Mouse (Mus musculus) brain, embryonic 14.5 days (tissue): ENCODE results near the gene Kalrn. TPM values are rescaled to one million over a fixed set of nuclear protein-coding genes. Genes with fewer than 3 reads are reported as not detected.

Experiments
- DNase-seq: peaks from one replicate; pipeline ENCODE4 v3.0.0-alpha.2; 2011; ENCODE audit warnings: low read depth
- CTCF ChIP-seq: fragments of 200-500 bp; IDR thresholded peaks from 2 replicates; pipeline ENCODE4 v1.5.1; 2012; ENCODE audit warnings: inconsistent platforms, mild to moderate bottlenecking, moderate library complexity, borderline replicate concordance; ENCODE audit not compliant: insufficient read depth, insufficient read length; ENCODE audit errors: extremely low read depth
- POLR2A ChIP-seq: fragments of 200-500 bp; IDR thresholded peaks from 2 replicates; pipeline ENCODE4 v1.6.1; 2012; ENCODE audit warnings: mild to moderate bottlenecking, inconsistent platforms, borderline replicate concordance; ENCODE audit not compliant: poor library complexity, insufficient read depth, insufficient read length, severe bottlenecking; ENCODE audit errors: extremely low read depth
- polyA plus RNA-seq: library from polyadenylated mRNA; depleted of rRNA; stranded (reverse); fragments of >200 nt; gene quantifications from 2 replicates; pipeline ENCODE4 v1.2.3, GENCODE M21; 2012

Gene Kalrn
- polyA plus RNA-seq, 1 experiment: 52.2 TPM

GRCm38 (mm10) chr16:34061661-34062060 lies 511.7 kb downstream of the Kalrn start:
- TF ChIP-seq POLR2A: no peak
- no peak for TF ChIP-seq CTCF
- no peak for DNase-seq

DNA sequence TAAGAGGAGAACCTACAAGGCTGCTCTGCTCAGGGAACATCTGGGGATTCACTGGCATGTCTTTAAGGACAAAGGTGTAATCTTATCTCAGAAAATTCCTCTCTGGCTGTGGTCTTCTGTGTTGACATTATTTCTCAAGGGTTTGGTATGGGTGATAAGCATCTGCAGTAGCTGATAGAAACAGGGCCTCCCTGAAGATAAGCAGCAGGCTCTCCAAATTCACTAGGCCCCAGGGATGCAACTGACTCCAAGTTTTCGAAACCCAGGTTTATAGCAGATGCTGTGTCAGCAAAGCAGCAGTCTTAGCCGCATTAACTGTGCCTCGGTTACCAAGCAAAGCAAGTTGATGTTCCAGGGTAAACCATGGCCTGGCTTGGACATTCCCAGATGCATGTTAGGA lies 514.7 kb downstream of the Kalrn start:
- TF ChIP-seq POLR2A: no peak
- no peak for TF ChIP-seq CTCF
- no peak for DNase-seq

- no peak for TF ChIP-seq CTCF
- TF ChIP-seq POLR2A: no peak
Measured at GRCm38 (mm10) chr16:34057464-34057863, 515.9 kb downstream of the Kalrn start.

DNA sequence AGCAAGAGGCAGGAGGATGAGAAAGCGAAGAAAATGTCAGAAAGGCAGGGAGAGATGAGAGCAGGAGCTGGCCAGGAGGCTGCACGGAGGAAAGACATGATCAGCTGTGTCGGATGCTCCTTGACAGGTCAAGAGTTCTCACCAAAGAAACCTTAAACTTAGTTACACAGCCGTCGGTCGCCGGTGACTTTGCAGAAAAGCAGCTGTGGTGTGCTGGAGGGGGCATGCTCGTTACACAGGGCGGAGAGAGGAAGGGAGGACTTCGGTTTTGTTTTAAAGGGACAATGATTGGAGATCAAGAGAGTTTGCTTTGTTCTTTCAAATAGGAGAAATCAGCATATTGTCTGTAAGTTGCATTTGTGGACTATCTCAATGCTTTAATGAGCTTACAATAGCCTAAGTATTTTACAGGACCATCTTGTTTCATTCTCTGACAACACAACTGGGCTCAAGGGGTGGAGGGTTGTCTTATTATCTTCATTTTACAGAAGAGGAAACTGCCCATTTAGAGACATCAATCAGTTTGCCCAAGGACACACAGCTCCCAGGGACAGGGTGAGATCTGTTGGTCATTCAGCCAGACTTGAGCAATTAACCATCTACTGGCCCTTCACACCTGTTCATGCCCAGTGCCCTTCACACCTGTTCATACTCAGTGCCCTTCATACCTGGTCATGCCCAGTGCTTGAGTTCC lies 516.8 kb downstream of the Kalrn start:
- TF ChIP-seq POLR2A: no peak
- DNase-seq: no peak

More at GRCm38 (mm10) chr16:34057464-34057863, 515.9 kb downstream of the Kalrn start:
- no peak for DNase-seq

DNA sequence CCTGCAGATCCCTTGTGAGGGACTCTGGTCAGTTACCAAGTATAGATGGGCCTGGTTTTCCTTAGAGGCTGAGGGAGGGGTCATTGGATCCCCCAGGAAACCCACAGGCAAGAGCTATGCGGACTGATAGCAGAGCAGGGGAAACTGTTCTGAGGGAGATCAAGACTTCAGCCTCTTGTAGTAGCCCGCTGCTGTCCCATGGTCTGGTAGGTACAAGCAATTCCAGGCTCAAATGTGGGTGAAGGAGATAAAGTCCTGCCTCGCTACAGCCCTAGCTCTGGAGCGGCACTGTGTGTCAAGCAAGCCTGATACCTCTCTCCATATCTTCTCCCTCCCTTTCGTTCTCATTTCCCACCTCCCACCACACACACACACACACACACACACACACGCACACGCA lies 523.2 kb downstream of the Kalrn start:
- no peak for TF ChIP-seq CTCF
- no peak for DNase-seq

DNA sequence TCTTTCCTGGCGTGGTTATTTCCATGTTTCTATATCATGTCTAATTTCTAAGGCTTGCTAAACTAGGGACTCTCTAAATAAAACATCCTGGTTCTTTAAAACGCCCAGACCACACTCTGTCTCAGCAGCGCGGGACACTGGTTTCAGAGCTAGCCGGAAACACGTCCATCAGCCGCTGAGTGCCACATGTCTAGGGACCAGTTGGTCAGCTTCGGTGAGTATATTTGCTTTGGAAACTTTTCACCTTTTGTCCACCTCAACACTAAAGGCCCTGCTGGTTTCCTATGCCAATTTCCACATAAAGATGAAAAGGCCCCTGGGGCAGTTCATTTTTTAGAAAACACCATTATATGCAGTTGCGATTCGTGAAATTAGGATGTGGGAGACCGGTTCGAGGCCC lies 524.0 kb downstream of the Kalrn start:
- TF ChIP-seq CTCF: no peak
- DNase-seq: no peak

DNA sequence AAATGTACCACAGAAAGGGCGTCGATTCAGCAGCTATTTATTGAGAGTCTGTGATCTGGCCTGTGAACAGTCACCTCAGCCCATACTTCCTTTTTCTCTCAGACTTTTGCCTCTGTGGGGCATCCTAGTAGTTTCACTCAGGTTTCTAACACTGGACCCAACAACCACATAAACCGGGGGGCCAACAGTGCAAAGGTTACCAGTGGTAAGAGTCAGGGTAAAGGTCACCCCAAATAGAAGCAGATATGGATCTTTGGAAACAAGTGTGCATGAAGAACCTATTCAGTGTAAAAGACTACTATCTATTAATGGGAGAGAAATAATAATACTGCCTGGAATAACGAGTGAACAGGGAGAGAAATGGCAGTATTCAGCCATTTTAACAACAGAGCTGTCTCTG lies 525.1 kb downstream of the Kalrn start:
- DNase-seq: no peak
- TF ChIP-seq POLR2A: no peak

- no peak for DNase-seq
- no peak for TF ChIP-seq POLR2A
Measured at GRCm38 (mm10) chr16:34047543-34047942, 525.8 kb downstream of the Kalrn start.

- no peak for TF ChIP-seq CTCF
- TF ChIP-seq POLR2A: no peak
- no peak for DNase-seq
Measured at GRCm38 (mm10) chr16:34047006-34047360, 526.3 kb downstream of the Kalrn start.

- TF ChIP-seq CTCF: no peak
- no peak for TF ChIP-seq POLR2A
- DNase-seq: no peak
Measured at GRCm38 (mm10) chr16:34046268-34047005, 526.9 kb downstream of the Kalrn start.

GRCm38 (mm10) chr16:34044539-34044938 lies 528.8 kb downstream of the Kalrn start:
- TF ChIP-seq POLR2A (no peak), CTCF (no peak)
- no peak for DNase-seq

DNA sequence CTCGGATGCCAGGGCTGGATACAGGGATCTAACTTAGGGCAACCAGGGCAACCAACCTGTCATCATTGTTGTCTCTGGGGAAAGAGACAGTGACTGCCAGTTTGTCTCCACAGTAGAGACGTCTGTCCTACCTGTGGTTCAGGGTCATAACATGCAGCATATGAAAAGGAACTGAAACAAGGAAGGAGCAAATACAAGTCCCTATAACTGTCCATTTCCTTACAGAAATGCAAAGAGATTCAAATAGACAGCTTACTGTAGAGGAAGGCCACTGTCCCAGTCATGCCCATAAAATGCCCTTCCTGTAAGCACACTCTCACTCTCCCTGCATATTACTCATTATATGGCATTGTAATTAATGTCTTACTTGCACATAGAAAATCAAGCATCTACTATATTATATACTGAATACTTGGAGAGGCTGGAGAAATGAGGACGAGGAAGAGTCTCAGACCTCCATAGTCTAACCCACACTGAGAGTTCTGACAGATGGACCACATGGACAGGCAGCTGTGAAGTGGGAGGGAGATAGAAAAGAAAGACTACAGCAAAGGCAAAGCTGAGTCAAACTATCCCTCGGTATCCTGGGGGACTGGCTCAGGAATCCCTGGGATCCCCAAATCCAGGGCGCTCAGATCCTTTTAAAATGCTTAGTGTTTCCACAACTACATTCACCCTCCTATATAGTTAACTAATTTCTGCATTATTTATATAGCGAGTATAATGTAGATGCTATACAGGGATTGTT lies 530.1 kb downstream of the Kalrn start:
- TF ChIP-seq POLR2A (no peak), CTCF (no peak)
- DNase-seq: no peak
